Mouse (Mus musculus) ES-Bruce4 (cell line): ENCODE data around the gene Galk2. TPM values are rescaled to one million over a fixed set of nuclear protein-coding genes. Genes with fewer than 3 reads are reported as not detected.

Experiments used
- H3K27ac ChIP-seq: 2 replicates; pipeline ENCODE4 v1.5.1; 2012; ENCODE audit warnings: low read length, inconsistent platforms; ENCODE audit not compliant: insufficient read depth
- H3K27me3 ChIP-seq: 2 replicates; pipeline ENCODE4 v1.6.1; 2012; ENCODE audit warnings: mild to moderate bottlenecking, low read length, inconsistent platforms; ENCODE audit not compliant: control insufficient read depth, poor library complexity, insufficient read depth, severe bottlenecking
- H3K36me3 ChIP-seq: 2 replicates; pipeline ENCODE4 v1.6.1; 2012; ENCODE audit warnings: inconsistent platforms, mild to moderate bottlenecking, low read length, moderate library complexity; ENCODE audit not compliant: control insufficient read depth, poor library complexity, insufficient read depth, severe bottlenecking
- H3K4me1 ChIP-seq: one replicate; pipeline ENCODE4 v1.8.1; 2011; ENCODE audit warnings: low read length; ENCODE audit not compliant: control insufficient read depth, insufficient read depth
- H3K4me3 ChIP-seq: 2 replicates; pipeline ENCODE4 v1.5.1; 2011; ENCODE audit warnings: low read depth, mild to moderate bottlenecking, low read length
- H3K9ac ChIP-seq: 2 replicates; pipeline ENCODE4 v1.6.1; 2012; ENCODE audit warnings: low read depth, mild to moderate bottlenecking, inconsistent platforms; ENCODE audit not compliant: poor library complexity, severe bottlenecking
- H3K9me3 ChIP-seq: replicated peaks from 2 replicates; pipeline ENCODE4 v1.6.1; 2012; ENCODE audit warnings: mild to moderate bottlenecking, low read length, inconsistent platforms; ENCODE audit not compliant: control insufficient read depth, poor library complexity, insufficient read depth, severe bottlenecking
- CTCF ChIP-seq: IDR thresholded peaks from one replicate; pipeline ENCODE4 v1.8.1; 2011; ENCODE audit warnings: low read depth, low read length
- EP300 ChIP-seq: IDR thresholded peaks from 2 replicates; pipeline ENCODE4 v1.6.1; 2011; ENCODE audit warnings: low read depth, low read length; ENCODE audit not compliant: insufficient read depth
- POLR2A ChIP-seq: IDR thresholded peaks from one replicate; pipeline ENCODE4 v1.8.1; 2011; ENCODE audit warnings: low read length; ENCODE audit not compliant: insufficient read depth
- polyA plus RNA-seq: library from polyadenylated mRNA; stranded (reverse); fragments of >200 nt; gene quantifications from 2 replicates; pipeline ENCODE4 v1.2.4, GENCODE M21; 2011; ENCODE audit warnings: low read depth; ENCODE audit not compliant: missing spikeins, insufficient read depth, insufficient read length

Gene Galk2
- polyA plus RNA-seq, 1 experiment = 19.0 TPM

GRCm38 (mm10) chr2:125827898-125828297 lies 31.0 kb upstream of the Galk2 start:
- Histone ChIP-seq H3K4me3 (no peak overlapping the region), H3K9me3 (no peaks in the 10 kb centered on the region), H3K36me3 (peaks cover 14% of the 10 kb centered on the region), H3K9ac (no peak overlapping the region), H3K27ac (no peak overlapping the region), H3K4me1 (peaks cover 2% of the 10 kb centered on the region), H3K27me3 (no peaks in the 10 kb centered on the region)
- TF ChIP-seq POLR2A (no peak), EP300 (no peak), CTCF (no peak)

GRCm38 (mm10) chr2:125829924-125830323 lies 29.0 kb upstream of the Galk2 start:
- Histone ChIP-seq H3K9ac (no peak overlapping the region), H3K36me3 (peaks cover 32% of the 10 kb centered on the region), H3K27me3 (no peaks in the 10 kb centered on the region), H3K9me3 (no peaks in the 10 kb centered on the region), H3K4me3 (no peak overlapping the region), H3K27ac (no peak overlapping the region), H3K4me1 (no peaks in the 10 kb centered on the region)
- TF ChIP-seq EP300 = no peak
- TF ChIP-seq CTCF = no peak
- no peak for TF ChIP-seq POLR2A

- Histone ChIP-seq H3K9me3 (no peaks in the 10 kb centered on the region), H3K9ac (no peak overlapping the region), H3K4me3 (no peak overlapping the region), H3K27me3 (no peaks in the 10 kb centered on the region), H3K27ac (no peak overlapping the region), H3K4me1 (no peaks in the 10 kb centered on the region), H3K36me3 (peaks cover 53% of the 10 kb centered on the region)
- TF ChIP-seq POLR2A = no peak
- TF ChIP-seq CTCF = no peak
- TF ChIP-seq EP300 = no peak
Measured at GRCm38 (mm10) chr2:125838091-125838490, 20.8 kb upstream of the Galk2 start.

GRCm38 (mm10) chr2:125838708-125839284 lies 20.1 kb upstream of the Galk2 start:
- Histone ChIP-seq H3K4me1 (no peaks in the 10 kb centered on the region), H3K27ac (no peak overlapping the region), H3K27me3 (no peaks in the 10 kb centered on the region), H3K4me3 (no peak overlapping the region), H3K9me3 (no peaks in the 10 kb centered on the region), H3K9ac (no peak overlapping the region), H3K36me3 (peaks cover 52% of the 10 kb centered on the region)
- TF ChIP-seq CTCF (no peak), POLR2A (no peak), EP300 (no peak)

- Histone ChIP-seq H3K4me1 (no peaks in the 10 kb centered on the region), H3K36me3 (peaks cover 17% of the 10 kb centered on the region), H3K9ac (no peak overlapping the region), H3K4me3 (no peak overlapping the region), H3K27ac (no peak overlapping the region), H3K9me3 (no peaks in the 10 kb centered on the region), H3K27me3 (no peaks in the 10 kb centered on the region)
- no peak for TF ChIP-seq POLR2A
Measured at GRCm38 (mm10) chr2:125851237-125851636, 7.7 kb upstream of the Galk2 start.

GRCm38 (mm10) chr2:125857707-125858106 lies 1.2 kb upstream of the Galk2 start:
- Histone ChIP-seq H3K4me1 (no peaks in the 10 kb centered on the region), H3K9me3 (no peaks in the 10 kb centered on the region), H3K27ac (no peak overlapping the region), H3K36me3 (no peaks in the 10 kb centered on the region; the same call in 1 of the 2 replicates), H3K27me3 (no peaks in the 10 kb centered on the region), H3K9ac (no peak overlapping the region; the same call in 1 of the 2 replicates), H3K4me3 (no peak overlapping the region)
- TF ChIP-seq CTCF (no peak), POLR2A (no peak), EP300 (no peak)

- no peaks in the 10 kb centered on the region for H3K9me3 ChIP-seq
- H3K36me3 ChIP-seq = no peaks in the 10 kb centered on the region
- TF ChIP-seq CTCF (no peak), EP300 (no peak), POLR2A (no peak)
- H3K9ac ChIP-seq = no peak overlapping the region
- H3K4me1 ChIP-seq = no peaks in the 10 kb centered on the region
- no peak overlapping the region for H3K27ac ChIP-seq
- H3K27me3 ChIP-seq = no peaks in the 10 kb centered on the region
- H3K4me3 ChIP-seq = no peak overlapping the region
Measured at GRCm38 (mm10) chr2:125863799-125864198, 4.9 kb downstream of the Galk2 start.
